ENCODE assay signal across 7 mouse cellular contexts in genomic region chr5:104460456-104460838, GRCm38 (mm10). TPM values are rescaled to one million over a fixed set of nuclear protein-coding genes. Genes with fewer than 3 reads are reported as not detected.
DNase-seq lines count a peak whose midpoint lies in the region; ATAC-seq and TF ChIP-seq lines count a peak whose summit lies in the region.

No protein-coding gene starts in this region.

- 22% methylated on average over 3 of the region's 3 CpGs for WGBS in lung, embryonic 14.5 days
- 23% methylated on average over 3 of the region's 3 CpGs for WGBS in forebrain, embryonic 15.5 days
- 35% methylated on average over 3 of the region's 3 CpGs for WGBS in limb, embryonic 12.5 days
- 36% methylated on average over 3 of the region's 3 CpGs for WGBS in small intestine, adult 2 months

- peak overlapping the region; percentile 66 for H3K4me2 ChIP-seq in lung, embryonic 14.5 days
- peak overlapping the region; percentile 82 for H3K4me2 ChIP-seq in forebrain, embryonic 15.5 days (replicated peaks)
- H3K4me2 ChIP-seq in limb, embryonic 12.5 days: peak overlapping the region; percentile 63

- H3K9ac ChIP-seq in lung, embryonic 14.5 days: peak overlapping the region; percentile 97
- peak overlapping the region; percentile 98 for H3K9ac ChIP-seq in forebrain, embryonic 15.5 days (replicated peaks)
- H3K9ac ChIP-seq in limb, embryonic 12.5 days (replicated peaks): peak overlapping the region; percentile 98

- H3K36me3 ChIP-seq in lung, embryonic 14.5 days (ENCODE audit: insufficient read depth): peaks cover 17% of the 10 kb centered on the region
- peaks cover 5% of the 10 kb centered on the region for H3K36me3 ChIP-seq in forebrain, embryonic 15.5 days
- peaks cover 35% of the 10 kb centered on the region for H3K36me3 ChIP-seq in limb, embryonic 12.5 days
- peaks cover 2% of the 10 kb centered on the region; the same call in 1 of the 2 replicates for H3K36me3 ChIP-seq in small intestine, adult 2 months (ENCODE audit: control insufficient read depth, insufficient read depth, low read length)

- no peaks in the 10 kb centered on the region for H3K27me3 ChIP-seq in lung, embryonic 14.5 days (ENCODE audit: insufficient read depth, low read length)
- no peaks in the 10 kb centered on the region for H3K27me3 ChIP-seq in forebrain, embryonic 15.5 days
- H3K27me3 ChIP-seq in limb, embryonic 12.5 days: no peaks in the 10 kb centered on the region
- H3K27me3 ChIP-seq in small intestine, adult 2 months (ENCODE audit: control insufficient read depth, insufficient read depth, low read length): no peaks in the 10 kb centered on the region

- H3K4me1 ChIP-seq in lung, embryonic 14.5 days (ENCODE audit: insufficient read depth): no peaks in the 10 kb centered on the region
- H3K4me1 ChIP-seq in forebrain, embryonic 15.5 days: peaks cover 23% of the 10 kb centered on the region
- H3K4me1 ChIP-seq in limb, embryonic 12.5 days (replicated peaks): peaks cover 13% of the 10 kb centered on the region
- peaks cover 9% of the 10 kb centered on the region for H3K4me1 ChIP-seq in small intestine, adult 2 months (ENCODE audit: control insufficient read depth, insufficient read depth, insufficient read length, low read length)

- ATAC-seq in lung, embryonic 14.5 days (ENCODE audit: insufficient read depth): no peak
- ATAC-seq in forebrain, embryonic 15.5 days (replicated peaks): no peak
- no peak for ATAC-seq in limb, embryonic 12.5 days (ENCODE audit: insufficient number of reproducible peaks, insufficient read depth, low FRiP score, low TSS enrichment, low read depth)

- TF ChIP-seq CTCF in lung, embryonic 14.5 days (IDR thresholded peaks at IDR 0.05; ENCODE audit: low read depth): no peak
- TF ChIP-seq CTCF in small intestine, adult 2 months (IDR thresholded peaks at IDR 0.05; ENCODE audit: extremely low read depth, insufficient read length, insufficient replicate concordance, low read depth, low read length): no peak

- 0 out of 2 replicates have a peak overlapping the region, but pooled peaks have one; percentile 96 for H3K27ac ChIP-seq in lung, embryonic 14.5 days (ENCODE audit: low read depth)
- peak overlapping the region; percentile 93 for H3K27ac ChIP-seq in forebrain, embryonic 15.5 days (replicated peaks)
- peak overlapping the region; percentile 98 for H3K27ac ChIP-seq in limb, embryonic 12.5 days
- H3K27ac ChIP-seq in small intestine, adult 2 months (ENCODE audit: insufficient read depth, low read depth, low read length): no peak overlapping the region

- H3K9me3 ChIP-seq in lung, embryonic 14.5 days (ENCODE audit: low read depth, low read length): no peaks in the 10 kb centered on the region; the same call in 1 of the 2 replicates
- H3K9me3 ChIP-seq in forebrain, embryonic 15.5 days: no peaks in the 10 kb centered on the region
- 0 out of 2 replicates have a peak, but pooled peaks cover 14% of the 10 kb centered on the region for H3K9me3 ChIP-seq in limb, embryonic 12.5 days

- DNase-seq in lung, embryonic 14.5 days: no peak
- DNase-seq in lung, postnatal 4 days: no peak
- no peak for DNase-seq in thymus, postnatal 0 days (ENCODE audit: low spot score)
- DNase-seq in spleen, postnatal 10 days (ENCODE audit: low spot score in 2 of 2): no peak

- no peak for TF ChIP-seq POLR2A in small intestine, adult 2 months (IDR thresholded peaks at IDR 0.05; ENCODE audit: low read depth, low read length)

- peak overlapping the region; percentile 88 for H3K4me3 ChIP-seq in lung, embryonic 14.5 days (ENCODE audit: low read depth, low read length)
- peak overlapping the region; percentile 95 for H3K4me3 ChIP-seq in forebrain, embryonic 15.5 days
- peak overlapping the region; percentile 86 for H3K4me3 ChIP-seq in limb, embryonic 12.5 days (replicated peaks)
- H3K4me3 ChIP-seq in small intestine, adult 2 months (ENCODE audit: low read depth, low read length): peak overlapping the region; percentile 89

RNA-seq across cellular contexts. Expression of gene Pkd2, which starts 1.2 kb away (rescaled TPM):
- 22.0 and 23.9 TPM in 2 replicates for polyA plus RNA-seq in lung, embryonic 14.5 days (2014; fragmentation: Nextera tagmentation; extraction: Ambion mirVana)
- 8.2 TPM in 2 replicates for polyA plus RNA-seq in forebrain, embryonic 15.5 days (2015; fragmentation: Nextera tagmentation; extraction: Ambion mirVana)
- polyA plus RNA-seq in limb, embryonic 12.5 days (2016; fragmentation: Nextera tagmentation; extraction: Ambion mirVana): 30.7 and 32.8 TPM in 2 replicates
- 4.3 and 6.1 TPM in 2 replicates for polyA plus RNA-seq in small intestine, adult 2 months (2012; rRNA removed)
- polyA plus RNA-seq in thymus, postnatal 0 days (2015; fragmentation: Nextera tagmentation; extraction: Ambion mirVana): 1.6 and 2.0 TPM in 2 replicates

RNA-seq across cellular contexts. Expression of gene Spp1, which starts 25.5 kb away (rescaled TPM):
- 6.6 and 7.4 TPM in 2 replicates for polyA plus RNA-seq in lung, embryonic 14.5 days (2014; fragmentation: Nextera tagmentation; extraction: Ambion mirVana)
- 6.7 and 8.9 TPM in 2 replicates for polyA plus RNA-seq in forebrain, embryonic 15.5 days (2015; fragmentation: Nextera tagmentation; extraction: Ambion mirVana)
- polyA plus RNA-seq in limb, embryonic 12.5 days (2016; fragmentation: Nextera tagmentation; extraction: Ambion mirVana): 5.3 and 5.5 TPM in 2 replicates
- polyA plus RNA-seq in small intestine, adult 2 months (2012; rRNA removed): 0.32 and 12.0 TPM in 2 replicates
- polyA plus RNA-seq in thymus, postnatal 0 days (2015; fragmentation: Nextera tagmentation; extraction: Ambion mirVana): 6.0 and 7.0 TPM in 2 replicates

RNA-seq across cellular contexts. Expression of gene BC005561, which starts 47.7 kb away (rescaled TPM):
- polyA plus RNA-seq in lung, embryonic 14.5 days (2014; fragmentation: Nextera tagmentation; extraction: Ambion mirVana): 13.1 and 14.2 TPM in 2 replicates
- polyA plus RNA-seq in forebrain, embryonic 15.5 days (2015; fragmentation: Nextera tagmentation; extraction: Ambion mirVana): 13.3 and 14.0 TPM in 2 replicates
- 17.9 and 18.1 TPM in 2 replicates for polyA plus RNA-seq in limb, embryonic 12.5 days (2016; fragmentation: Nextera tagmentation; extraction: Ambion mirVana)
- 0.44 and 0.85 TPM in 2 replicates for polyA plus RNA-seq in small intestine, adult 2 months (2012; rRNA removed)
- 7.0 and 9.5 TPM in 2 replicates for polyA plus RNA-seq in thymus, postnatal 0 days (2015; fragmentation: Nextera tagmentation; extraction: Ambion mirVana)
